Mouse (Mus musculus): ENCODE measurements around the gene Ces2e.

- TF ChIP-seq CTCF (IDR thresholded peaks at IDR 0.05; ENCODE audit: borderline replicate concordance, extremely low read depth, insufficient read depth, insufficient read length) (no peak), POLR2A (IDR thresholded peaks at IDR 0.05; ENCODE audit: borderline replicate concordance, extremely low read depth, insufficient read depth, insufficient read length, poor library complexity, severe bottlenecking) (no peak)
Observed at GRCm38 (mm10) chr8:104962229-104962901, 36.3 kb downstream of the Ces2e start.

Measured in brain, embryonic 14.5 days (tissue).